Mouse (Mus musculus): ENCODE data around the gene Gm5485. TPM values are rescaled to one million over a fixed set of nuclear protein-coding genes. Genes with fewer than 3 reads are reported as not detected.

Gm5485 gene
- not detected in 2 replicates for polyA plus RNA-seq (2015; fragmentation: Nextera tagmentation; extraction: Ambion mirVana)

- ATAC-seq (ENCODE audit: insufficient number of reproducible peaks, low FRiP score, low TSS enrichment, low read depth), result no peak
- Histone ChIP-seq H3K36me3 (no peaks in the 10 kb centered on the region), H3K4me3 (replicated peaks) (no peak within 1 kb of the TSS), H3K9ac (no peak within 1 kb of the TSS), H3K4me1 (no peaks in the 10 kb centered on the region), H3K4me2 (replicated peaks) (no peak within 1 kb of the TSS), H3K27me3 (no peaks in the 10 kb centered on the region), H3K27ac (replicated peaks) (no peak within 1 kb of the TSS), H3K9me3 (replicated peaks) (no peaks in the 10 kb centered on the region)
- WGBS, result 56% methylated on average over 1 of the region's 1 CpGs
These were observed at the start of gene Gm5485 for GRCm38 (mm10) chr16:48412246-48412645. Gene Gm5485 (minus strand): TSS chr16:48412416.

DNA sequence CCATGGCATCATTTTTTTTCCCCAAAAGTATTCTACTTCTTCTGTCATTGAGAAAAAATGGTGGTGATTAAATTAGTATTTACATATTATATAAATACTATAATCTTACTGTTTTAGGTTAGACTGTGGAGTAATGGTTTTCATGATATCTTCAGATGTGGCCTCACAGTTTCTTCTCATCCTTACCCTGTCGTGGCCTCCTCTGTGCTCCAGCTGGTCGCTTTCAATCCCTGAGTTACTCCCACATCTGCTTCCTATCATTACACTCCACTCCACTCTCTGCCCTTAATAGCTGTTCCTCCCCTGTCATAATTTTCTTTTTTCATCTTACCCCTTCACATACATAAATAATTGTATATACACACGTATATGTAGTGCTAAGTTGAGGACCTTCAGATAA is 41.0 kb upstream of the Gm5485 start:
- H3K4me3 ChIP-seq (replicated peaks), result no peak overlapping the region
- no peaks in the 10 kb centered on the region for H3K4me1 ChIP-seq
- 42% methylated on average over 3 of the region's 3 CpGs for WGBS
- H3K9me3 ChIP-seq (replicated peaks), result no peaks in the 10 kb centered on the region
- no peaks in the 10 kb centered on the region for H3K27me3 ChIP-seq
- no peaks in the 10 kb centered on the region for H3K36me3 ChIP-seq
- no peak for ATAC-seq (ENCODE audit: insufficient number of reproducible peaks, low FRiP score, low TSS enrichment, low read depth)
- H3K4me2 ChIP-seq (replicated peaks), result no peak overlapping the region
- no peak overlapping the region for H3K9ac ChIP-seq
- H3K27ac ChIP-seq (replicated peaks), result no peak overlapping the region

- 69% methylated on average over 8 of the region's 8 CpGs for WGBS
- no peak overlapping the region for H3K27ac ChIP-seq (replicated peaks)
- H3K9me3 ChIP-seq (replicated peaks), result no peaks in the 10 kb centered on the region
- H3K9ac ChIP-seq, result no peak overlapping the region
- no peak for ATAC-seq (ENCODE audit: insufficient number of reproducible peaks, low FRiP score, low TSS enrichment, low read depth)
- no peaks in the 10 kb centered on the region for H3K36me3 ChIP-seq
- H3K4me2 ChIP-seq (replicated peaks), result no peak overlapping the region
- H3K27me3 ChIP-seq, result no peaks in the 10 kb centered on the region
- no peak overlapping the region for H3K4me3 ChIP-seq (replicated peaks)
- no peaks in the 10 kb centered on the region for H3K4me1 ChIP-seq
These were observed 34.1 kb upstream of the Gm5485 start for GRCm38 (mm10) chr16:48446161-48446925.

DNA sequence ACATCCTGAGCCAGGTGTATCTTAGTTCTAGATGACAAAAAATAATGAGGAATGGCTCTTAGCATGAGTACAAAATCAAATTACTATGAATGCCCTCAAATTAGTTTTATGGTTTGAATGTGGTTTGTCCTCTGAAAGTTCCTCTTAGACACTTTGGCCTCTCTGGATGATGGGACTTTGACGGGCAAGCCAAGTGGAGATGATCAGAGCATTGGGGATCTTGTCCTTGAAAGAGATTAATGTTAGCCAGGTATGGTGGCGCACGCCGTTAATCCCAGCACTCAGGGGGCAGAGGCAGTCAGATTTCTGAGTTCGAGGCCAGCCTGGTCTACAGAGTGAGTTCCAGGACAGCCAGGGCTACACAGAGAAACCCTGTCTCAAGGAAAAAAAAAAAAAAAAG is 32.4 kb upstream of the Gm5485 start:
- no peaks in the 10 kb centered on the region for H3K9me3 ChIP-seq (replicated peaks)
- 89% methylated on average over 5 of the region's 5 CpGs for WGBS
- no peaks in the 10 kb centered on the region for H3K36me3 ChIP-seq

DNA sequence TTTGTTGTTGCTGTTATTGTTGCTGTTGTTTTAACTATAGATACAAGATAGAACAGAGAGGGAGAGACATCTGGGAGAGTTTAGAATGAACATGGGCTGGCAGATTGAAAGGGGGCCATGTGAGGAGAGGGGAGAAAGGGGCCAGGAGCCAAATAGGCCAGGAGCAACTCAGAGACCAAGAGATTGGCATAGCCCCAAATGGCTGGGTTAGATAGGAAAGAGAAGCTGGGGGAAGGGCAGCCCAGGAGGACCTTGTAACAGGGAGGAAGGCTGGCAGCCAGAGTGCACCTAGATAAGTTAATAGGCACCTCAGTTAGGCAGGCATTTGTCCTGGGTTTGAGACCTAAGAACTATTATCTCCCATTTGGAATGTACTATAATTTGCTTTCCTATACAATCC is 25.3 kb upstream of the Gm5485 start:
- Histone ChIP-seq H3K4me2 (replicated peaks) (no peak overlapping the region), H3K4me3 (replicated peaks) (no peak overlapping the region), H3K27ac (replicated peaks) (no peak overlapping the region), H3K27me3 (no peaks in the 10 kb centered on the region), H3K9me3 (replicated peaks) (no peaks in the 10 kb centered on the region), H3K4me1 (no peaks in the 10 kb centered on the region), H3K9ac (no peak overlapping the region), H3K36me3 (no peaks in the 10 kb centered on the region)
- ATAC-seq (ENCODE audit: insufficient number of reproducible peaks, low FRiP score, low TSS enrichment, low read depth), result no peak

More for the DNA sequence above, 32.4 kb upstream of the Gm5485 start:
- Histone ChIP-seq H3K4me2 (replicated peaks) (no peak overlapping the region), H3K27me3 (no peaks in the 10 kb centered on the region), H3K4me1 (no peaks in the 10 kb centered on the region), H3K4me3 (replicated peaks) (no peak overlapping the region), H3K9ac (no peak overlapping the region), H3K27ac (replicated peaks) (no peak overlapping the region)
- ATAC-seq (ENCODE audit: insufficient number of reproducible peaks, low FRiP score, low TSS enrichment, low read depth), result no peak

DNA sequence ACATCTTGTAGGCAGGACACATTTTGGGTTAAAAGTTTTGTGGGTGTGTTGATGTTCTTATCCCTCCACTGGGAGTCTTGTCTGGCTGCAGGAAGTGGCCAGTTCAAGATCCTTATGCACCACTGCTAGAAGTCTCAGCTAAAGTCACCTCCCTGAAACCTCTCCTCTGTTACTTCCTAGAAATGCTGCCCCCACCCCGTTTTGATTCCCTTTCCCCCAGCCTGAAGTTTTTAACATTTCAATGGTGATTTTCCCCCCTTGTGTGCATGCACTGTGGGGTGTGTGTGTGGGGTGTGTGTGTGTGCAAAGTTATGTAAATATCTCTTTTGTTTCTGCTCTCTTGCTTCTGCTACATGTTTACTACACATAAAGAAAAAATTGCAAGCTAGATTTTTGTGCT is 23.2 kb upstream of the Gm5485 start:
- H3K4me2 ChIP-seq (replicated peaks), result no peak overlapping the region
- no peak overlapping the region for H3K4me3 ChIP-seq (replicated peaks)
- no peaks in the 10 kb centered on the region for H3K4me1 ChIP-seq
- H3K36me3 ChIP-seq, result no peaks in the 10 kb centered on the region
- H3K9ac ChIP-seq, result no peak overlapping the region
- no peaks in the 10 kb centered on the region for H3K27me3 ChIP-seq
- ATAC-seq (ENCODE audit: insufficient number of reproducible peaks, low FRiP score, low TSS enrichment, low read depth), result no peak
- H3K9me3 ChIP-seq (replicated peaks), result no peaks in the 10 kb centered on the region
- no peak overlapping the region for H3K27ac ChIP-seq (replicated peaks)
- 24% methylated on average over 1 of the region's 1 CpGs for WGBS

GRCm38 (mm10) chr16:48431027-48431426 is 18.8 kb upstream of the Gm5485 start, which contains the start of gene Morc1:
Gene Morc1 (plus strand): TSS chr16:48431237.
- Histone ChIP-seq H3K4me2 (replicated peaks) (no peak within 1 kb of the TSS), H3K9ac (no peak within 1 kb of the TSS), H3K27me3 (no peaks in the 10 kb centered on the region), H3K4me1 (no peaks in the 10 kb centered on the region), H3K4me3 (replicated peaks) (no peak within 1 kb of the TSS), H3K27ac (replicated peaks) (no peak within 1 kb of the TSS), H3K36me3 (no peaks in the 10 kb centered on the region), H3K9me3 (replicated peaks) (no peaks in the 10 kb centered on the region)
- 87% methylated on average over 15 of the region's 15 CpGs for WGBS
- no peak for ATAC-seq (ENCODE audit: insufficient number of reproducible peaks, low FRiP score, low TSS enrichment, low read depth)

DNA sequence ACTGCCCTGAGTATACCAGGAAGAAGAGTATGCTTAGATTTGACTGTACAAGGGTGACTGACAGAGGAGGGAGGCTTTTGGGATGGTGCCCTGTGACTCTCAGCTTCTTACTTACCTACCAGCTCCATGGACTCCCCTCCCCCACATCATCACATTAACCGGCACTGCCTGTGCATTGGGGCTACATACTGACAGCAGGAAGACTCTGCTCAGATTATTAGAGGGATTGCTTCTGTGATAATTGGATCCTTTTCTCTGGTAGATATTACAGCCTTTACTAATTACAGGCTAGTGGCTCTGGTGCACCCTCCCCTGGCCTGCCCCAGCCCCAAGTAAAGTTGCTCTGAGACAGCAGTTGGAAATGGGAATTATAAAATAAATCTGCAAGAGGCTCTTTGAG is 17.2 kb upstream of the Gm5485 start:
- Histone ChIP-seq H3K4me1 (no peaks in the 10 kb centered on the region), H3K36me3 (no peaks in the 10 kb centered on the region), H3K9me3 (replicated peaks) (no peaks in the 10 kb centered on the region), H3K27me3 (no peaks in the 10 kb centered on the region), H3K4me3 (replicated peaks) (no peak overlapping the region), H3K4me2 (replicated peaks) (no peak overlapping the region), H3K27ac (replicated peaks) (no peak overlapping the region), H3K9ac (no peak overlapping the region)
- no peak for ATAC-seq (ENCODE audit: insufficient number of reproducible peaks, low FRiP score, low TSS enrichment, low read depth)
- 38% methylated on average over 1 of the region's 1 CpGs for WGBS

DNA sequence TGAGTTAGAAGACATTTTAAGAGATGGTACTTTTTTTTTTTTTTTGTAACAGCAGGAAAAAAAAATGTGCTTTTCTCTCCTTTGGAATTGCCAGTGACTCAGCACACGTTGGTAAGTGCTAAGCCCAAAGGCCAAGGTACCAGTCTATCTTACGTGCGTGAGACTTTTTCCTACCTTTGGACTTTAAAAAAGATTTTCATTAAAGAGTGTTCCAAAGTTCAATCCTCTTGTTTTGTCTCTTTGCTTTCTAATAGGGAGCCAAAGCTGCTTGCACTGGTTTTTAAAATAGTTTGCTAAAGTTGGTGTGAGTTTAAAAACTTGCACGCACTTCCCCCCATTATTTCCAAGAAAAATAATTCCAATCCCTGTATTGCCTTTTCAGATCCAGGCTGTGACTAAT is 11.9 kb upstream of the Gm5485 start:
- H3K9ac ChIP-seq, result no peak overlapping the region
- H3K36me3 ChIP-seq, result no peaks in the 10 kb centered on the region
- no peak overlapping the region for H3K4me2 ChIP-seq (replicated peaks)
- H3K4me1 ChIP-seq, result no peaks in the 10 kb centered on the region
- H3K9me3 ChIP-seq (replicated peaks), result no peaks in the 10 kb centered on the region
- no peak for ATAC-seq (ENCODE audit: insufficient number of reproducible peaks, low FRiP score, low TSS enrichment, low read depth)
- WGBS, result 83% methylated on average over 4 of the region's 4 CpGs
- H3K4me3 ChIP-seq (replicated peaks), result no peak overlapping the region
- no peak overlapping the region for H3K27ac ChIP-seq (replicated peaks)
- H3K27me3 ChIP-seq, result no peaks in the 10 kb centered on the region

- Histone ChIP-seq H3K4me3 (replicated peaks) (no peak overlapping the region), H3K36me3 (no peaks in the 10 kb centered on the region), H3K27me3 (no peaks in the 10 kb centered on the region), H3K4me2 (replicated peaks) (no peak overlapping the region), H3K9me3 (replicated peaks) (no peaks in the 10 kb centered on the region), H3K27ac (replicated peaks) (no peak overlapping the region), H3K4me1 (no peaks in the 10 kb centered on the region), H3K9ac (no peak overlapping the region)
- no peak for ATAC-seq (ENCODE audit: insufficient number of reproducible peaks, low FRiP score, low TSS enrichment, low read depth)
- WGBS, result 27% methylated on average over 2 of the region's 2 CpGs
These were observed 10.3 kb upstream of the Gm5485 start for GRCm38 (mm10) chr16:48422501-48422900.

DNA sequence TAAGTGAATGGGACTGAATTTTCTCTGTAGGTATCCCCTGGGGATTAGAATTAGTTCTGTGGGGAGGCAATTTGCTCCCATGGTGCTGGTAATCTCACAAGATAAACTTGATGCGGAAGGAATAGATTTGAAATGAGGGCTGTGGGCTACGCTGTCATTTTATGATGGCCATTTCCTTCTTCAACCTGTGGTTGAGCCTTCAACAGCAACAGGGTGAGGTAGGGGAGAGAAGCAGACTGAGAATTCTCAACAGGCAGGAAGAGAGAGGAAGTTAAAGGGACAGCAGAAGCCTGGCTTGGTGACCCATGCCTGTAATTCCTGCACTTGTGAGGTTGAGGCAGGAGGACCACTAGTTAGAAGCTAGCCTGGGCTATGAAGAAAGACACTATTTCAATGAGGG is 6.8 kb upstream of the Gm5485 start:
- WGBS, result 86% methylated on average over 2 of the region's 2 CpGs
- H3K4me3 ChIP-seq (replicated peaks), result no peak overlapping the region
- H3K9me3 ChIP-seq (replicated peaks), result no peaks in the 10 kb centered on the region
- no peaks in the 10 kb centered on the region for H3K27me3 ChIP-seq
- no peaks in the 10 kb centered on the region for H3K4me1 ChIP-seq
- H3K4me2 ChIP-seq (replicated peaks), result no peak overlapping the region
- H3K36me3 ChIP-seq, result no peaks in the 10 kb centered on the region
- H3K27ac ChIP-seq (replicated peaks), result no peak overlapping the region
- no peak overlapping the region for H3K9ac ChIP-seq
- no peak for ATAC-seq (ENCODE audit: insufficient number of reproducible peaks, low FRiP score, low TSS enrichment, low read depth)

- H3K9me3 ChIP-seq (replicated peaks), result no peaks in the 10 kb centered on the region
- no peaks in the 10 kb centered on the region for H3K27me3 ChIP-seq
- H3K36me3 ChIP-seq, result no peaks in the 10 kb centered on the region
- H3K27ac ChIP-seq (replicated peaks), result no peak overlapping the region
- no peak overlapping the region for H3K4me3 ChIP-seq (replicated peaks)
- no peak overlapping the region for H3K9ac ChIP-seq
- no peak for ATAC-seq (ENCODE audit: insufficient number of reproducible peaks, low FRiP score, low TSS enrichment, low read depth)
- 79% methylated on average over 3 of the region's 3 CpGs for WGBS
- H3K4me2 ChIP-seq (replicated peaks), result no peak overlapping the region
- H3K4me1 ChIP-seq, result no peaks in the 10 kb centered on the region
These were observed 6.3 kb upstream of the Gm5485 start for GRCm38 (mm10) chr16:48418557-48418956.

Data from embryonic facial prominence, embryonic 15.5 days (tissue).